Mouse (Mus musculus) spleen, postnatal 36 days (tissue): ENCODE results near the gene Nefh.
A peak's percentile ranks its signal among the peaks of the same experiment; 100 is the strongest.

Experiments
- DNase-seq, 2 experiments: peaks; one replicate each; pipeline ENCODE4 v3.0.0; 2022; ENCODE audit warnings: low spot score in 2 of 2, mixed read lengths in 1 of 2

The Nefh gene

DNA sequence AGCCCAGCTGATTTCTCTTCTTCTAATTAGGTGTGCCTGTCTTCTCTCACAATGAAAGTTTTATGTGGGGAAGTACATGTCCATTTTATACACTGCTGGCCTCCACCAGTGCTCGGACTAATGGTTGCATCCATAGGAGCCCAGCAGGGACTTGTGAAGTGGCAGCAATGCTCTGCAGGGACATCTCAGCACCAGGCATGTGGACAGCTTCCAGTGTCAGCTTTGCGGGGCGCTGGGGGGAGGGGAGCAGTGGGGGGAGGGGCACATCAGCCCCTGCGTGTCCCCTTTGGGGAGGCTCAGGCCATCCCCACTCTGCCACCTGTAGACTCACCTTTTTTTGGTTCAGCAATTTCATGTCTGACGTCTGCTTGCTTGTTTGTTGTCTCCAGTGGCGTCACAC, 5.5 kb upstream of the Nefh start:
- no peak for DNase-seq

DNA sequence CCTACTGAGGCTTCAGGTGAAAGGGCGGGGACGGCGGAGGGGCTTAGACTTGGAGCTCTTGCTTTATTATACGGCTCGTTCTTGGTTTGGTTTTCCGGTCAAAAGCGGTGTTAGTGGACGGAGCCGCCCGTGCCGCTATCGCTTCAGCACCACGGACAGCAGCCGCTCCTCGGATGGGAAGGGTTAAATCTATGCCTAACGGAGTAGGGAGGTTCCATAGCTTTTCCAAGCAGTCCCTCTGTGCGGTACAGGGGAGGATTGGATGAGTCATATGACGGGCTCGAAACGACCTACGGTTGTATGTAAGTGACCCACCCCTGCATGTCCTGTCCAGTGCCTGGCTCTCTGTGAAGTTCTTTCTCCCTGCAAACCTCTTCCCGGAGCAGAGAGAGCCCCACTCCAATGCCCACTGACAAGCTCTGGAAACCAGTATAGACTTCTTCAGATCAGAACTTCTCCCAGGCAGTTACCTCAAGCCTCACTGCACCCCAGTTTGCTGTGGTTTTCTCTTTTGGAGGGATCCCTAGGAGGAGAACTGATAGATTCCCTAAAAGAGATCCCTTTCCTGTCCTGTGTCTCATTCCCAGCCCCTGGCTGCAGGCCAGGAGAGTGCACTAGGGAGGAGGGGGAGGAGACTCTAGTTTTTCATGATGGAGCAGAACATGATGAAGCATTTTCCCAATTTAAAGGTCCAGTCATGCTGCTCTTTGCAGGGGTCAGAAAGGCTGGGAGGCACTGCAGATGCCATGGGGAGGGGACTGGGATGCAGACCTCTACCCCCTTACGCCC, 1.6 kb upstream of the Nefh start:
- DNase-seq: no peak

DNA sequence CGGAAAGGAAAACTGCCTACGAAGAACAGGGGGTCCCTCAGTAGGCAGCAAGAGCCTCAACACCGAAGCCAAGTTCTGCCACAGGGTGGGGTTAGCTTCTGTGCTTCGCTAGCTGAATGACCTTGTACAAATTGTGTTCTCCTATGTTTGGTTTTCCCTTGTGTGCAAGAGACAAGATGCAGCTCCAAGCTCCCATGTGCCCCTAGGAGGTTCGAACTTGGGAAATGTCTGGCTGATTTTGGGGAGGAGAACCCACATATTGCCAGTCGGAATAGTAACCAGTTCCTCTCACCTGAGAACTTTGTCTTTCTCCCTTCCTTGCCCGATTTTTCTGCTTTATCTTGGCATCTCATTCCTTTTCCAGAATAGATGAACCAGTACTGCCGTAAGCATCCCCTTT, 928 bp upstream of the Nefh start:
- DNase-seq: no peak

DNA sequence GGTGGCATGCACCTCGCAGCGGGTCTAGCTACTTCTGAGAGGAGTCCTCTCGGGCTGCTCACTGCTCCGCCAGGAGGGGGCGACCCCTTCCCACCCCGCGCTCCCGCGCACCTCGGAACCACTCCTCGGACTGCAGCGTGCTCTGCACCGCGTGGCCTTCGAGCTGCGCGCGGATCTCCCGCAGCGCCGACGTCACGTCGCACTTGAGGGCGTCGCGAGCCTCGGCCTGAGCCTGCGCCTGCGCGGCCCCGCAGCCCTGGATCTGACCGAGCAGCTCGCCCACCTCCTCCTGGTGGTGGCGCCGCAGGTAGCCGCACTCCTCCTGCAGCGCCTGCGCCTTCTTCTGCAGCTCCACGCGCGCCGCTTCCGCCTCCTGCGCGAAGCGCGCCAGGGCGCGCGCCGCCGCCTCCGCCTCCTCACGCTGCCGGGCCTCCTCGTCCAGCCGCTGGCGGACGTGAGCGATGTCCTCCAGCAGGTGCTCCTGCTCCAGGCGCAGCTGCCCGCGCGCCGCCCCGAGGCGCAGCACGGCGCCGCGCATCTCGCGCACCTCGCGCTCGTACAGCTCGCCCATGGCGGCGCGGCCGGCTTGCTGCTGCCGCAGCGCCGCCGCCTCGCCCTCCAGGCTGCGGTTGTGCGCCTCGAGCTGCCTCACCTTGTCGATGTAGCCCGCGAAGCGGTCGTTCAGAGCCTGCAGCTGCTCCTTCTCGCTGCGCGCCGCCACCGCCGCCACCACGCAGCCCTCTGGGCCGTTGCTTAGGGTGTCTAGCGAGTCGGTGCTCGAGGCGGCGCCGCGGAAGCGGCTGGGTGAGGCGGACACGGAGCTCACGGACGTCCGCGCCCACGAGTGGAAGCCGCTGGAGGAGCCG, 684 bp downstream of the Nefh start:
- peak; percentile 43 to 58 for DNase-seq

DNA sequence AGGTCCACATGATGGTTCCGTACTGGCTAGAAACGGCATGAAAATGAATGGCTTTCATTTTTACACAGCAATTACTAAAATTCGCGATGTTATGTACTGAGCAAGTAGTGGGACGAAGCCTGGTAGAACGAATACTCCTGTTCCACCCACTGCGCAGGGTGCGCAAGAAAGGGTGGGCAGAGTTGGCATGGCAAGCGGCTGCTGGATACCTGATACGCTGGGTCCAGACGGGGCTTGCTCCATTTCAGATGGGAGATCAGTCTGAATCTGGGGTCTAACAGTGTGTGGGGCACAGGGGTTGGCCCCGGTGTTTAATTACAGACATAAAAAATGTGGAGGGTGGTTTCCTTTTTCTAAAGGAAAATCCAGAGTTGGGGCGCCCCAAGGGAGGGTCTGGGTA, 1.3 kb downstream of the Nefh start:
- no peak for DNase-seq

DNA sequence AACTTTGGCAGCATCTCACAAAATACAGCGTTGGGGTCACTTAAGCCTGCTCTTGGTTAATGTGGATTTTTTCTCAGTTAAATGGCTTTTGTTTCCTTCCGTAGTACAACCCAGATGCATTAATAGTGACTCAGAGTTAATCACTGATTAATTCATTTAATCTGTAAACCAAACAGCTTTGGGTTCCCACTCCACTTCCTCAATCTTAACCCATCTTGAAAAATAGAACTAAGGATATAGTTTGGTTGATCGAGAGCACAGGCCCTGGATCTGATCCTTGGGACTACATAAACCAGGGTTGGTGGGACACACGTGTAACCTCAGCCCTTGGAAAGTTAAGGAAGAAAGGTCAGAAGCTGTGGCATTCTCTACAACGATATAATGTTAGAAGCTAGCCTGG, 11.6 kb downstream of the Nefh start:
- no peak for DNase-seq

DNA sequence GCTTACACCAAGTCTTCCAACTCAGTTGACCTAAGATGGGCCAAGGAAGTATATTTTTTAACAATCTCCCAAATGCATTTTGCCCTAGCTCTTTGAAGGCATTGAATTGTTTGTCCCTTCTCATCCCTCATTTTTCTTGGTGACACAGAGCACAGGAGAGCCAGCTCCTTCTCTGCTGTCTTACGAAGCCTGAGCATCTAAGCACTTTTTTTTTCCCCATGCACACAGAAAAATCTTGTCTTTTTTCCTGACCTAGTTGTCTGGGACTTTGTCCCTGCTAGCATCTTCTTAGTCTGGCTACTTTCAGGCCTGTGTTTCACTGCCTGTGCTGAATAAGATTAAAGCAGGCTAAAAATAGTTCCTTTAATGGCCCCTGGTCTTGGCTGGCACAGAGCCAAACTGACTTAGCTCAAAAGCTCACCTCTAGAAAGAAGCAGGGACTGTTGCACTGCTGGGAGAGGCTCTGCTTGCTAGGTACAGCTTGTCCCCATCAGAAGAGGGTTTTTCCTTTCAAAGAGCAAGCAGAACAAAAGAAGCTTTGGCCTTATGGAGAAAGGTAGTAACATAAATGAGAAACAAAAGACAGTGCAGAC, 16.8 kb downstream of the Nefh start:
- no peak for DNase-seq

DNA sequence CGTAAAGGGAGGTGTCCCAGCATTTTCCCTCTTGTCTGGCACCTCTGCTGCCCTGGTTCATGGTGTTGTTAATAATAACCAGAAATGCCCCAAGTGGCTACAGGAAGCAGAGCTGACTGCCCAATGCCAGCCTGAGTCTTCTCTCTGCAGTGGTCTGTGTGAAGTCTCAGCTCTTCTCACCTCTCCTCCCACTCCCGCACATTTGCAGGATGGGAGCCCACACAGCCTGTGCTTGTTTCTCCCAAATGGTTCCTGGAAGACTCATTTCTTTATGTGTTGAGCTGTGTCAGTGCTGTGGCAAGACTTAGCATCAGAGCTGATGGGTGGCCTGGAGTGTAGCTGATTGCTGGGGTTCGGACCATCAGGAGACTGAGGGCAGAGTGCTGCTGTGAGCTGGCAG, 20.6 kb downstream of the Nefh start:
- no peak for DNase-seq

DNA sequence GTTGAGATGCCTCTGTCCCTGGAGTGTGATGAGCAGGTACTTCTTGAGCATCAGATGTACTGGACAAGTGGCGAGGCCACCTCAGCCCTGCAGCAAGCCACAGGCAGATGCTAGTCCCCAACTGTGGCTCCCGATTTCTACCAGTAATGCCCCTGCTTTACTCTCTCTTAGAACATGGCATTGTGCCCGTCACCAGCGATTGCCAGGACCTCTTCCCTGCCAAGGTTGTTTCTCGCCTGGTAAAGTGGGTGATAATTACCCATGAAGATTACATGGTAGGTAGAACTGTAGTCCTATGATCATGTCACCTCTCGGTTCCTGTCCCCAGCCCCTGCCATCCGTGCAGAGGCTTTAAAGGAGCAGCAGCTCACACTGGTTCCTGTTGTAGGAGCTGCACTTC, 26.1 kb downstream of the Nefh start:
- no peak for DNase-seq

DNA sequence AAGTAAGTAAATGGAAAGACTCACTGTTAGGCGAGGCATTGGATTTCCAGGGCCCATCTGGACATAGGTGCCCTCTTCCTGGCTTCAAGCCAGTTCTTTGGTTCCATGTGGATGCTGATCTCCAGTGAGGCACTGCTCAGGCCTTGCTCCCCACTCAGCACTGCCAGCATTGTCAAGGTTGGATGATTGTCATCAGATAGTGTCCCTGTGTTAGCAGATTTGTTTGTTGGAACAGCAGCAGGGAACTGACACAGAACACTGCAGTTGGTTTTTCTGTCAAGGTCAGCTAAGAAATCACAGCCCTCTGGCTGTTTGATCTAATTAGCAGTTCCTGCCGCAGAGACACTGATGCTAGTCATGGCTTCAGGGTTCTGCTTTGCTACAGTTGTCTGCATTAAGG, 26.6 kb downstream of the Nefh start:
- DNase-seq: no peak

DNA sequence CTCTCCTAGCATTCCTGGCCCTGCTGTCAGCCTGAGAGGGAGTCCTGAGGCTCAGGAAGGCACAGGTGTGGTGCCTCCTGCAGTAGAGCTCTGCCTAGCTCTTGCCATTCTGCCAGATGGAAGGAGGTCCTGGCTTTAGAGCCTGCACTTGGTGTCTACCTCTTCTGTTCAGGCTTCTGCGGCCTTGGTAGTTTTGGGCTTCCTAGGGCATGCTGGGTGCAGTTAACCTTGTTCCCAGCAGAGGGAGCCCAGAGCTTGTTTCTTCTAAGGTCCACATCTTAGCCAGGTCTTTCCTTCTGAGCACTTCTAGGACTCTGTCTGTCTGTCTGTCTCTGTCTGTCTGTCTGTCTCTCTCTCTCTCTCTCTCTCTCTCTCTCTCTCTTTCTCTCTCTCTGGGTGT, 31.8 kb downstream of the Nefh start:
- DNase-seq: peak; percentile 16 to 29

DNA sequence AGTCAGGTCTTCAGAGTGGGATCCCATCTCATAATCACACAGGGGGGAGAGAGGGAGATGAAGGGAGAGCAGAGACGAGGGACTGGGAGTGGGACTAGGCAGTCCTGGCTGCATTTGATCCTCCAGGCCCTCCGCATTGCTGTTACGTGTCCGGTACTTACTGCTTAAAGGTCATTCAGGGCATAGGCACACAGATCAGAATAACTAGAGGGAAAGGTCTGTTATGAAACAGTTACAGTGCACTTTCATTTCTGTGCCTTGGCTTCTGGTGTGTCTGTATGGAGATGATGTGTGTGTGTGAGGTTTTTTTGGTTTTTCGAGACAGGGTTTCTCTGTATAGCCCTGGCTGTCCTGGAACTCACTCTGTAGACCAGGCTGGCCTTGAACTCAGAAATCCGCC, 41.6 kb downstream of the Nefh start:
- no peak for DNase-seq

DNA sequence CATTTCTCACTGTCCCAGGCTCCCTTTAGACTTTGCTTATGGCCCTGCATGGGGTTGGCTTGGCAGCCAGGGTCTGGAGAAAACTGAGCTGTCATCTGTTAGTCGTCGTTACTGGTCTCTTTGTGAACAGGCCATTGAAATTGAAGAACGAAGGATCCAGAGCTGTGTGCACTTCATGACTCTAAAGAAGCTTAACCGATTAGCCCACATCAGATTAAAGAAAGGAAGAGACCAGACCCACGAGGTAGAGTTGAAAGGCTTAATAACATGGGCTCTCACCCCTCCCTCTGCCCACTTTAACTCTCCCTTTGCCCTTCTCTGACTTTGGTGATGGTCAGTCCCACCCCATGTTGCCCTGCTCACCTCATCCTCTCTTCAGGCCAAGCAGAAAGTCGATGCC, 45.9 kb downstream of the Nefh start:
- no peak for DNase-seq

DNA sequence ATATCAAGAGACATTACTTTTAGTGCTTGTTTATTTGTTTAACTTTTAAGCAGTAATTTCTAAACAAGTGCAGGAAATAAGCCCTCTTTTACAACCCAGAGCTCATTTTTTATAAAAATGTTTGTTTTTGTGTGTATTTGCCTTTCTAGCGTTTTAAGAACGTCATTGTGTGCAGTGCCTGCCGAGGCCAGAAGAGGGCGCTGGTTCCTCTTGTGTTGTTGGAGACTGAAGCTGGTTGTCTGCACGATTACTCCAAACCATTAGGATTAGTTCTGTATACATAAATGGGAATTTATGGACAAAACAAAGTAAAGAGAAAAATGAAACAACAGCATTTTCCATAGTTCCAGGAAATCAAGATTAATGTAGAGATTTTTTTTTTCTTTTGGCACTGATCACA, 47.4 kb downstream of the Nefh start:
- no peak for DNase-seq

DNA sequence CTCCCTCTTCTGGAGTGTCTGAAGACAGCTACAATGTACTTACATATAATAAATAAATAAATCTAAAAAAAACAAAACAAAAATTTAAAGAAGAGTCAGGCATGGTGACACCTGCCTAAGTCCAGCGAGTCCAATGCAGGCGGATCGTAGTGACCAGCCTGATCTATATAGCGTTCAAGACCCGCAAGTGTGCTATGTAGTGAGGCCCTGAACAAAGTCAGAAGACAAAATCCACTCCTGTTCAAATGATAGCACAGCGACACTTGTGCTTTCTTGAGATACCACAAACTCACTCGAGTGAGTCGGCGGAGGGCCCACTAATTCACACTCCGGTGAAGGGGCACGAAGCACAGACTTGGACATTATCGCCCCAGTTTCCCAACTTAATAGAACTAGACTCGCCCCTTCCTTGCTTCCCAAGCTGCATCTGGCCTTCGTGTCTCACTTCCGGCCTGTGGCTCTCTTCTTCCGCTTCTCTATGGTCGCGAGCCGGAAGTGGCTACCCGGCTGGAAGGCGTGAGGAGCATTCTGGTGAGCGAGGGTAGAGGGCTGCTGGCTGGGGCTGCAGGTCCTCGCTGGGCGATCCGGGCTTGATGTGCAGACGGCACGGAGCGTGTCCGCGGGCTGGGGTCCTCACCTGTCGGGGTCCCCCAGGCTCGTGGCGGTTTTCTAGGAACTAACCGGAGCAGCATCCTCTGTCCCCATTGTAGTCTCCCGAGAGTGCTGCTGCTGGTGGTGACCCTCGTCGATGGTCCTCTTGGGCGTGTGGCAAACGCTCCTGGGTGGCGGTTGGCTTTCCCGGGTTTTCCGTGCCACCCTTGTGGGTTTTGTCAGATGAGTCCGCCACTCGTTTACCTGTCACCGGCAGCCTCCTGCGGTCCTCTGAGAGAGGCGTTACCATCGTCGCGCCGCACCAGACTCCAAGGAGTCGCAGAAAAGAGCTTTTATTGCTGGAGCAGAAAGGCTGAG, 52.7 kb downstream of the Nefh start, which contains the start of gene Thoc5:
TSS of gene Thoc5 (plus strand) at position 473 of the 969 bp plus-strand sequence.
- peak; percentile 80 to 83 for DNase-seq
